Mouse (Mus musculus): ENCODE measurements around the gene Fbxl5. TPM values are rescaled to one million over a fixed set of nuclear protein-coding genes. Genes with fewer than 3 reads are reported as not detected.

The Fbxl5 gene
- total and polyA plus RNA-seq, 3 experiments, result 20.9 to 45.3 (median 28.1) TPM

DNA sequence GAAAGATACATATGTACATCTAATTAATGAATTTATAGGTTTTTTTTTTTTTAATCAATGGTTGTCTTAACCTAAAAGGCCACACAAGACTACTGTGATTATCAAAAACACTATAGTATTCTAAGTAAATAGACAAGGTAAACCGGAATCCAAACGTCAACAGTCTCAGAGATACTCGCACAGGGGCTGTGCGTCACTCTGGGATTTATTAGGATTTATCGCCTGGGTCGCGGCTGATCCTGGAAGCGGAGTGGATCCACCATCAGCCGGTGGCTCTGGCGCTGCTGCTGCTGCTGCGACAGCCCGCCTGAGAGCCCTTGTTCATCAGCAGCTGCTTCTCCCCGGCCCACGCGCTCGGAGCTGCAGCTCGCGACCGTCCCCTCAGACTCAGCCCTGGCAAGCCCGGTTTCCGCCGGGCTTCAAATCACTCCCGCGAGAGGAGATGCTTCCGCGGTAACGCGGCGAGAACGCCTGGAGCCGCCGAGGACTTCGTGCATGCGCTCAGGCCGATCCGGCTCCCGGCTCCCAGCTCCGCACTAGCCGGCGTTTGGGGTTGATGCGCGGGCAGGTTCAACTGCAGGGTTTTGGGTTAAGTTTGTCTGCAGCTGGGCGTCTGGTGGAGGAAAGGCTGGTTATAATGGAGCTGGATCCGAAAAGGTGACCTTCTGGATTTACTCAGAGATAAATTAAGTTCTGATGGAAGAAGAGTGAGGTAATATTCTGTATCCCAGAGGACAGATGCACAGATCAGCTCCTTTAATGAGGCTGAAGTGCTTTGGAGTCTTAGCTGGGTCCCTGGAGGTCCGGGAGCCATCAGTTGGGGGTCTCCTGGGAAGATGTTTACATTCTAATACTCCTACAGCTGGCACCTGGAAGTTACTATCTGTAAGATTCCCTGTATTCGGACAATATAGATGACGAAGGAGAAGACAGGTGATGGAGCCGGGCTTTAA, 13.4 kb downstream of the Fbxl5 start:
- H3K4me3 ChIP-seq (replicated peaks in 1 of 3; ENCODE audit: low read depth in 2 of 3, low read length in 2 of 3, poor library complexity in 1 of 3), result peak overlapping the region; percentile 32 to 45 (median 36)
- no peaks in the 10 kb centered on the region for H3K27me3 ChIP-seq (replicated peaks)
- H3K27ac ChIP-seq (ENCODE audit: insufficient read depth, low read depth), result no peak overlapping the region
- H3K9ac ChIP-seq (ENCODE audit: insufficient read depth, low read depth), result peak overlapping the region; percentile 35
- H3K9me3 ChIP-seq (replicated peaks; ENCODE audit: low read length), result peaks cover 3% of the 10 kb centered on the region
- in situ Hi-C loops (cut with MboI; ENCODE audit: low pct_ligation_motif_present, low pct_unique_long_range_greater_than_20kb, low sequenced_read_pairs) (no loop called here), dilution Hi-C loops (cut with MboI; ENCODE audit: extremely low pct_ligation_motif_present, extremely low pct_unique_long_range_greater_than_20kb, low sequenced_read_pairs) (no loop called here)
- TF ChIP-seq CHD2 (IDR thresholded peaks at IDR 0.05; ENCODE audit: low read length), result peak; percentile 97
- 0 out of 2 replicates have a peak, but pooled peaks have one; percentile 34 for TF ChIP-seq TBP (conservative IDR thresholded peaks at IDR 0.05; ENCODE audit: low read depth, low read length)
- TF ChIP-seq RAD21 (IDR thresholded peaks at IDR 0.05; ENCODE audit: low read depth, low read length), result no peak
- no peak for TF ChIP-seq ETS1 (conservative IDR thresholded peaks at IDR 0.05; ENCODE audit: low read depth, low read length)
- TF ChIP-seq RCOR1 (conservative IDR thresholded peaks at IDR 0.05; ENCODE audit: low read depth, low read length), result no peak
- TF ChIP-seq BHLHE40 (IDR thresholded peaks at IDR 0.05; ENCODE audit: low read depth, low read length), result no peak
- peak; percentile 73 for TF ChIP-seq NRF1 (IDR thresholded peaks at IDR 0.05; ENCODE audit: low read depth, low read length)
- TF ChIP-seq ZKSCAN1 (IDR thresholded peaks at IDR 0.05; ENCODE audit: borderline replicate concordance, low read depth, low read length), result no peak
- 0 out of 2 replicates have a peak, but pooled peaks have one; percentile 54 for TF ChIP-seq MYC (IDR thresholded peaks at IDR 0.05; ENCODE audit: low read depth, low read length)
- no peak for TF ChIP-seq ZNF384 (IDR thresholded peaks at IDR 0.05; ENCODE audit: low read depth, low read length)
- no peak for TF ChIP-seq JUN (IDR thresholded peaks at IDR 0.05; ENCODE audit: insufficient read depth, low read depth, low read length)
- TF ChIP-seq IRF4 (IDR thresholded peaks at IDR 0.05; ENCODE audit: low read depth, low read length), result 0 out of 2 replicates have a peak, but pooled peaks have one; percentile 21
- peak; percentile 63 for TF ChIP-seq ELF1 (IDR thresholded peaks at IDR 0.05; ENCODE audit: low read depth, low read length)
- peak; percentile 60; the same call in 1 of the 2 replicates for TF ChIP-seq MXI1 (IDR thresholded peaks at IDR 0.05; ENCODE audit: low read depth, low read length)
- TF ChIP-seq SMC3 (IDR thresholded peaks at IDR 0.05; ENCODE audit: low read depth, low read length), result no peak
- TF ChIP-seq KAT2A (IDR thresholded peaks at IDR 0.05; ENCODE audit: insufficient replicate concordance, low read length), result no peak
- no peak for TF ChIP-seq USF2 (conservative IDR thresholded peaks at IDR 0.05; ENCODE audit: low read depth, low read length)
- no peak for TF ChIP-seq ZC3H11A (IDR thresholded peaks at IDR 0.05; ENCODE audit: low read depth, low read length)
- no peak for TF ChIP-seq EP300 (IDR thresholded peaks at IDR 0.05; ENCODE audit: low read length)
- no peak for TF ChIP-seq MAZ (IDR thresholded peaks at IDR 0.05; ENCODE audit: low read depth, low read length)
- peak; percentile 64; the same call in 1 of the 2 replicates for TF ChIP-seq ZMIZ1 (IDR thresholded peaks at IDR 0.05; ENCODE audit: low read depth, low read length)
- TF ChIP-seq NELFE (IDR thresholded peaks at IDR 0.05; ENCODE audit: low read depth, low read length), result peak; percentile 77
- no peak for TF ChIP-seq USF1 (IDR thresholded peaks at IDR 0.05; ENCODE audit: low read depth, low read length)
- 0 out of 2 replicates have a peak, but pooled peaks have one; percentile 18 for TF ChIP-seq CHD1 (IDR thresholded peaks at IDR 0.05; ENCODE audit: low read depth, low read length)
- no peak for TF ChIP-seq MAFK (IDR thresholded peaks at IDR 0.05; ENCODE audit: insufficient replicate concordance, low read length)
- no peak; the same call in 1 of the 2 replicates for TF ChIP-seq MEF2A (IDR thresholded peaks at IDR 0.05; ENCODE audit: borderline replicate concordance, low read depth, low read length)
- peak; percentile 81 for TF ChIP-seq UBTF (IDR thresholded peaks at IDR 0.05; ENCODE audit: low read depth, low read length)
- TF ChIP-seq POLR2A (IDR thresholded peaks at IDR 0.05; ENCODE audit: low read depth, low read length), result peak; percentile 85
- TF ChIP-seq PAX5 (IDR thresholded peaks at IDR 0.05; ENCODE audit: low read length), result no peak
- no peak for TF ChIP-seq JUND (conservative IDR thresholded peaks at IDR 0.05; ENCODE audit: low read depth, low read length)
- TF ChIP-seq MAX (IDR thresholded peaks at IDR 0.05; ENCODE audit: low read length), result peak; percentile 86
- no peak for TF ChIP-seq GABPA (IDR thresholded peaks at IDR 0.05; ENCODE audit: insufficient replicate concordance, low read depth, low read length)
- TF ChIP-seq E2F4 (IDR thresholded peaks at IDR 0.05; ENCODE audit: insufficient replicate concordance, low read depth, low read length), result no peak
- peak; percentile 81; the same call in 1 of the 2 replicates for TF ChIP-seq POLR2AphosphoS2 (IDR thresholded peaks at IDR 0.05; ENCODE audit: low read depth, low read length)
- TF ChIP-seq HCFC1 (IDR thresholded peaks at IDR 0.05; ENCODE audit: low read depth, low read length), result peak; percentile 56
- no peak for TF ChIP-seq CTCF (conservative IDR thresholded peaks at IDR 0.05 in 1 of 2, IDR thresholded peaks at IDR 0.05 in 1 of 2; ENCODE audit: low read depth in 2 of 2, low read length in 2 of 2)
- TF ChIP-seq TCF12 (IDR thresholded peaks at IDR 0.05; ENCODE audit: low read depth, low read length), result peak; percentile 87
- no peak for TF ChIP-seq SIN3A (IDR thresholded peaks at IDR 0.05; ENCODE audit: low read length)
- H3K79me2 ChIP-seq (replicated peaks; ENCODE audit: control insufficient read depth, extremely low read depth, insufficient read depth, poor library complexity, severe bottlenecking), result no peaks in the 10 kb centered on the region
- H3K4me1 ChIP-seq (ENCODE audit: control insufficient read depth in 1 of 2, insufficient read depth in 2 of 2), result no peaks in the 10 kb centered on the region
- H3K4me2 ChIP-seq (ENCODE audit: insufficient read depth, low read depth, poor library complexity, severe bottlenecking), result peak overlapping the region; percentile 61
- DNase-seq (ENCODE audit: extremely low read depth), result peak; percentile 36
- no peaks in the 10 kb centered on the region for H3K36me3 ChIP-seq (replicated peaks in 1 of 2; ENCODE audit: control insufficient read depth in 1 of 2, insufficient read depth in 1 of 2, low read length in 1 of 2)

All from CH12.LX (cell line).